Mouse (Mus musculus) C2C12 (cell line): ENCODE data around the gene Sinhcaf.
A peak's percentile ranks its signal among the peaks of the same experiment; 100 is the strongest.

ENCODE experiments used
- CEBPB ChIP-seq: IDR thresholded peaks from one replicate; pipeline ENCODE4 v1.6.1; 2011; ENCODE audit warnings: low read depth, mild to moderate bottlenecking, control low read depth, moderate library complexity
- CTCF ChIP-seq: IDR thresholded peaks from one replicate; pipeline ENCODE4 v1.5.1; 2011; ENCODE audit not compliant: control insufficient read depth, insufficient read depth, insufficient read length
- FOSL1 ChIP-seq: IDR thresholded peaks from one replicate; pipeline ENCODE4 v1.8.0; 2011; ENCODE audit warnings: mild to moderate bottlenecking, low read length; ENCODE audit not compliant: poor library complexity, insufficient read depth, severe bottlenecking
- MAX ChIP-seq: IDR thresholded peaks from one replicate; pipeline ENCODE4 v1.6.1; 2011; ENCODE audit warnings: mild to moderate bottlenecking, control low read depth
- MYOD1 ChIP-seq: IDR thresholded peaks from one replicate; pipeline ENCODE4 v1.6.1; 2011; ENCODE audit warnings: low read depth; ENCODE audit not compliant: control insufficient read depth, insufficient read length
- MYOG ChIP-seq: IDR thresholded peaks from one replicate; pipeline ENCODE4 v1.6.1; 2011; ENCODE audit not compliant: control insufficient read depth, insufficient read length; ENCODE audit errors: extremely low read depth
- USF1 ChIP-seq: IDR thresholded peaks from one replicate; pipeline ENCODE4 v1.6.1; 2011; ENCODE audit warnings: low read depth, mild to moderate bottlenecking, control low read depth, moderate library complexity

DNA sequence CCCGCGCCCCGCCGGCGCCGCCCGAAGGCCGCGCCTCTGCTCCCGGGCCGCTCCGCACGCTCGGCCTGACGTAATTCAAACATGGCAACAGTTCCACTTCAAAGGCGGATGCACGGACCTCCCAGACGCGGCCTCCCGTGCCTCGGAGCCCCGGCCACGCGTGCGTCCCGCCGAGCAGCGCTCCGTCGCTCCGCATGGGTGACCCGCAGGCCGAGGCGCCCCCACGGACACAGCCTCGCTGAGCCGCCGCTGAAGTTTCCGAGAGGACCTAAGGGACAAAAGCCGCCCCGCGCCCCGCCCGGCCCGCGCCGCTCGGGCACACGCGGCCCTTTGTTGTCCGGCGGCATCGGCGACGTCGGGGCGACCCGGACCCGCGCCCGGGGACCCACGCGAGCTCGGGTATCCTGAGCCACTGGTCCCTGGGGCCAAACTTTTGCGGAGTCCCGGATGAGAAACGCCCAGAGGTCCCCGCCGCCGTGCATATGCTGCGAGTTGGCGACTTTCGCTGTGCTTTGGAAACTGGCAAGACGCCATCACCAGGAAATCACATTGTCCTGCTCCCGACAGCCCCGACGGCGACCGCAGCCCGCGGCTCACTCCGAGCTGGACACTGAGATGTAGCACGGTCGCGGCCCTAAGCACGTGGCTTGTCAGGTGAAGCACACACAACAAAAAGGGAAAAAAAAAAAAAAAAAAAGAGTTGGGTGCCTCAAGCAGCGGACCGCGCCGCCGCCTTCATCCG lies 1.3 kb downstream of the Sinhcaf start:
- TF ChIP-seq CTCF (no peak), MAX (peak; percentile 73), MYOG (no peak), USF1 (no peak), FOSL1 (no peak), CEBPB (no peak), MYOD1 (no peak)
